Mouse (Mus musculus): Measurements from ENCODE around the gene Tom1l2. TPM values are rescaled to one million over a fixed set of nuclear protein-coding genes. Genes with fewer than 3 reads are reported as not detected.

Gene Tom1l2
- total RNA-seq, 4 experiments from 2014 or later: 179 to 207 (median 191) TPM

- DNase-seq (ENCODE audit: low spot score in 2 of 2): no peak
Measured at GRCm38 (mm10) chr11:60307375-60307825, 45.3 kb downstream of the Tom1l2 start.

GRCm38 (mm10) chr11:60306834-60307233, 45.9 kb downstream of the Tom1l2 start:
- no peak for DNase-seq (ENCODE audit: low spot score in 2 of 2)

GRCm38 (mm10) chr11:60305611-60306010, 47.1 kb downstream of the Tom1l2 start:
- no peak for DNase-seq (ENCODE audit: low spot score in 2 of 2)

GRCm38 (mm10) chr11:60303497-60303896, 49.2 kb downstream of the Tom1l2 start:
- DNase-seq (ENCODE audit: low spot score in 2 of 2): no peak

GRCm38 (mm10) chr11:60302354-60303083, 50.2 kb downstream of the Tom1l2 start:
- no peak for DNase-seq (ENCODE audit: low spot score in 2 of 2)

GRCm38 (mm10) chr11:60301588-60302208, 51.0 kb downstream of the Tom1l2 start:
- no peak for DNase-seq (ENCODE audit: low spot score in 2 of 2)

- DNase-seq (ENCODE audit: low spot score in 2 of 2): no peak
Measured at GRCm38 (mm10) chr11:60300318-60300717, 52.4 kb downstream of the Tom1l2 start.

GRCm38 (mm10) chr11:60297772-60298171, 54.9 kb downstream of the Tom1l2 start:
- DNase-seq (ENCODE audit: low spot score in 2 of 2): no peak

GRCm38 (mm10) chr11:60294630-60295313, 57.9 kb downstream of the Tom1l2 start:
- DNase-seq (ENCODE audit: low spot score in 2 of 2): no peak

- DNase-seq (ENCODE audit: low spot score in 2 of 2): peak; percentile 65 to 74
Measured at GRCm38 (mm10) chr11:60293683-60294629, 58.7 kb downstream of the Tom1l2 start.

GRCm38 (mm10) chr11:60292718-60293117, 60.0 kb downstream of the Tom1l2 start:
- DNase-seq (ENCODE audit: low spot score in 2 of 2): peak; percentile 73 to 83

GRCm38 (mm10) chr11:60288980-60289379, 63.7 kb downstream of the Tom1l2 start:
- DNase-seq (ENCODE audit: low spot score in 2 of 2): no peak

- DNase-seq (ENCODE audit: low spot score in 2 of 2): no peak
Measured at GRCm38 (mm10) chr11:60286311-60286710, 66.4 kb downstream of the Tom1l2 start.

- DNase-seq (ENCODE audit: low spot score in 2 of 2): no peak
Measured at GRCm38 (mm10) chr11:60280429-60281414, 72.0 kb downstream of the Tom1l2 start.

- no peak for DNase-seq (ENCODE audit: low spot score in 2 of 2)
Measured at GRCm38 (mm10) chr11:60279483-60279882, 73.2 kb downstream of the Tom1l2 start.

GRCm38 (mm10) chr11:60277771-60278170, 74.9 kb downstream of the Tom1l2 start:
- DNase-seq (ENCODE audit: low spot score in 2 of 2): no peak

GRCm38 (mm10) chr11:60277164-60277740, 75.5 kb downstream of the Tom1l2 start:
- no peak for DNase-seq (ENCODE audit: low spot score in 2 of 2)

GRCm38 (mm10) chr11:60276408-60277093, 76.2 kb downstream of the Tom1l2 start:
- DNase-seq (ENCODE audit: low spot score in 2 of 2): no peak

GRCm38 (mm10) chr11:60273273-60273805, 79.4 kb downstream of the Tom1l2 start:
- DNase-seq (ENCODE audit: low spot score in 2 of 2): no peak
